In genomic region chr7:16061219-16062098, GRCm38 (mm10) we compare ENCODE assay signal across 8 mouse cellular contexts. TPM values are rescaled to one million over a fixed set of nuclear protein-coding genes. Genes with fewer than 3 reads are reported as not detected.
DNase-seq lines count a peak whose midpoint lies in the region; ATAC-seq lines count a peak whose summit lies in the region.

Zfp541 (plus strand) TSS chr7:16061814.

- H3K27me3 ChIP-seq in heart, embryonic 15.5 days, result peaks cover 24% of the 10 kb centered on the region
- peaks cover 26% of the 10 kb centered on the region for H3K27me3 ChIP-seq in hindbrain, embryonic 12.5 days

- no peaks in the 10 kb centered on the region for H3K36me3 ChIP-seq in heart, embryonic 15.5 days
- no peaks in the 10 kb centered on the region for H3K36me3 ChIP-seq in hindbrain, embryonic 12.5 days

- no peaks in the 10 kb centered on the region; the same call in 1 of the 2 replicates for H3K9me3 ChIP-seq in heart, embryonic 15.5 days (replicated peaks)
- H3K9me3 ChIP-seq in hindbrain, embryonic 12.5 days (replicated peaks), result peaks cover 11% of the 10 kb centered on the region

- H3K9ac ChIP-seq in heart, embryonic 15.5 days, result no peak within 1 kb of the TSS
- H3K9ac ChIP-seq in hindbrain, embryonic 12.5 days, result no peak within 1 kb of the TSS

- H3K4me3 ChIP-seq in heart, embryonic 15.5 days, result 0 out of 2 replicates have a peak within 1 kb of the TSS, but pooled peaks have one; percentile 8
- no peak within 1 kb of the TSS; the same call in 1 of the 2 replicates for H3K4me3 ChIP-seq in hindbrain, embryonic 12.5 days

- no peak for DNase-seq in heart, adult 9 months (ENCODE audit: low spot score in 2 of 2)
- DNase-seq in brain, adult 2 months (ENCODE audit: low read depth, low spot score), result peak; percentile 24
- peak; percentile 24 for DNase-seq in neural tube, embryonic 10.5 days (ENCODE audit: extremely low spot score, low spot score)
- no peak for DNase-seq in urinary bladder, postnatal 10 days (ENCODE audit: low spot score)
- no peak for DNase-seq in cerebellum, adult 9-10 months
- no peak for DNase-seq in kidney, adult 11 months

- WGBS in heart, embryonic 15.5 days, result 36% methylated on average over 80 of the region's 80 CpGs
- WGBS in hindbrain, embryonic 12.5 days, result 45% methylated on average over 79 of the region's 80 CpGs

- ATAC-seq in heart, embryonic 15.5 days (replicated peaks; ENCODE audit: insufficient number of reproducible peaks, insufficient read depth, low FRiP score, low read depth), result no peak
- ATAC-seq in hindbrain, embryonic 12.5 days (ENCODE audit: low FRiP score), result 0 out of 2 replicates have a peak, but pooled peaks have one; percentile 26

- H3K27ac ChIP-seq in heart, embryonic 15.5 days, result no peak within 1 kb of the TSS
- H3K27ac ChIP-seq in hindbrain, embryonic 12.5 days, result no peak within 1 kb of the TSS

- H3K4me2 ChIP-seq in heart, embryonic 15.5 days, result peak within 1 kb of the TSS; percentile 38
- H3K4me2 ChIP-seq in hindbrain, embryonic 12.5 days (replicated peaks), result peak within 1 kb of the TSS; percentile 34; the same call in 1 of the 2 replicates

- H3K4me1 ChIP-seq in heart, embryonic 15.5 days (replicated peaks), result 0 out of 2 replicates have a peak, but pooled peaks cover 2% of the 10 kb centered on the region
- 0 out of 2 replicates have a peak, but pooled peaks cover 2% of the 10 kb centered on the region for H3K4me1 ChIP-seq in hindbrain, embryonic 12.5 days

RNA-seq across cellular contexts. Expression of gene Zfp541, which starts in this region (rescaled TPM):
- not detected in 2 replicates for polyA plus RNA-seq in heart, embryonic 15.5 days (2015; fragmentation: Nextera tagmentation; extraction: Ambion mirVana)
- polyA plus RNA-seq in hindbrain, embryonic 12.5 days (2016; fragmentation: Nextera tagmentation; extraction: Ambion mirVana), result 0.05 and 0.07 TPM in 2 replicates

Comparison
In these comparisons a context has a peak if more than half of its experiments do, and no peak if none do; other contexts are left out.
1. Peak in ATAC-seq and H3K4me2 ChIP-seq in hindbrain, embryonic 12.5 days; RNA of the gene not detected or under 1 TPM.
2. DNase-seq: peak in brain, adult 2 months (single experiment) and neural tube, embryonic 10.5 days (single experiment); none in heart, adult 9 months (0 of 2), urinary bladder, postnatal 10 days (single experiment), cerebellum, adult 9-10 months (single experiment) and kidney, adult 11 months (single experiment).